Mouse (Mus musculus) embryonic fibroblast, embryonic 13.5 days (primary cell): ENCODE data around the gene Wwtr1.

Experiments used
- CTCF ChIP-seq: IDR thresholded peaks from 2 replicates; pipeline ENCODE4 v1.5.1; 2011; ENCODE audit warnings: mild to moderate bottlenecking, control low read depth, low read length, moderate library complexity, borderline replicate concordance; ENCODE audit not compliant: insufficient read depth
- POLR2A ChIP-seq: IDR thresholded peaks from 2 replicates; pipeline ENCODE4 v1.6.1; 2011; ENCODE audit warnings: low read depth, mild to moderate bottlenecking, control low read depth, low read length, moderate library complexity

DNA sequence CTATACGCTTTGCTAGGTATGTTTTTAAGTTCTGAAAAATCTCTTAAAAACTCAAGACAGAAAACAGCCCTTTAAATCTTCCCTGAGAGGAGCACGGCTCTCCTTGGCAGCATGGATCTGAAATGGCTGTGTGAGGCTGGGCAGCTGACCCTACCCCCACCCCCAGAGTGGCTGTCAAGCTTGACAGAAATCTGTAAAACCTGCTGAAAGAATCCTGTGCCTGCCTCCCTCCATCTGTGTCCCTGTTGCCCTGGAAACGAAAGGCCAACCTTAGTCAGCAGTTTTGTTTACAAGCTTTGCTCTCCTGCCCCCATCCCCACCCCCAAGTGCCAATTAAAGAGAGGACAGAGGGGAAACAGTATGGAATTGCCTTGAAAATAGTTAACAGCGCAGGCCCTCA lies 103.3 kb downstream of the Wwtr1 start:
- TF ChIP-seq CTCF (no peak), POLR2A (no peak)
